Mouse (Mus musculus) kidney, adult 2 months (tissue): ENCODE data around the gene Nxpe4.

Experiments used
- CTCF ChIP-seq: fragments of 200-500 bp; conservative IDR thresholded peaks from 2 replicates; pipeline ENCODE4 v1.5.1; 2011; ENCODE audit warnings: low read depth, mild to moderate bottlenecking, control low read depth, low read length, moderate library complexity, mixed read lengths; ENCODE audit not compliant: insufficient read depth, insufficient read length
- POLR2A ChIP-seq: fragments of 200-500 bp; IDR thresholded peaks from one replicate; pipeline ENCODE4 v1.6.1; 2011; ENCODE audit warnings: low read depth, low read length, control low read depth

DNA sequence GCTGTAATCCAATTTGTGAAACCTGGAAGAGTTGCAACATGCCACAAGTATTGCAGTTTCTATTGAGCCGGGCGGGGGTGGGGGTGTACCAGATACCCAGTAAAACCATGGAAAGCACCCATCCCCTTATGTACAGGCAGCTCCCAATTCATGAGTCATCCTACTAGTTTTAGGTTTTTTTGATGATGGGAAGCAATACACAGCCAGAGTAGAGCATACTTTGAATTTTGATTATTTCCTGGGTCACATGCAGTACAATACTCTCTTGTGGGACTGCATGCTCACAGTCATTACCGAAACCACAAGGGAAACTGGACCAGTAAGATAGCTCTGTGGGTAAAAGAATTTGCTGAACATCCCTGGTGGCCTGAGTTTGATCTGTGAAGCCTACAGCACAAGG lies 195.3 kb downstream of the Nxpe4 start:
- no peak for TF ChIP-seq CTCF
- TF ChIP-seq POLR2A, result no peak
